Mouse (Mus musculus): ENCODE data around the gene Ppp1r27. TPM values are rescaled to one million over a fixed set of nuclear protein-coding genes. Genes with fewer than 3 reads are reported as not detected.
"Not testable (repeated sequence)": the region's sequence is repeated elsewhere in the genome, so short reads cannot be mapped to it uniquely, and the experiment has no call there.

Gene Ppp1r27
- polyA plus RNA-seq, 1 experiment from 2014 or later = 9.6 TPM

- peaks cover 46% of the 10 kb centered on the region for H3K36me3 ChIP-seq (ENCODE audit: control insufficient read depth, insufficient read depth, low read length)
- 9% methylated on average over 11 of the region's 11 CpGs for WGBS
- H3K27me3 ChIP-seq (replicated peaks; ENCODE audit: control insufficient read depth, insufficient read depth, low read length) = no peaks in the 10 kb centered on the region
- H3K9ac ChIP-seq (ENCODE audit: low read depth, low read length) = peak overlapping the region; percentile 97
- DNase-seq (ENCODE audit: low spot score) = no peak
- peak overlapping the region; percentile 83 for H3K4me3 ChIP-seq (ENCODE audit: low read depth, low read length)
- no peaks in the 10 kb centered on the region for H3K9me3 ChIP-seq (ENCODE audit: control insufficient read depth, low read length)
- ATAC-seq (ENCODE audit: low read depth) = no peak
- peak overlapping the region; percentile 92 for H3K4me2 ChIP-seq (ENCODE audit: low read depth, low read length)
- H3K4me1 ChIP-seq (ENCODE audit: control insufficient read depth, insufficient read depth, low read length) = peaks cover 17% of the 10 kb centered on the region
- peak overlapping the region; percentile 80 for H3K27ac ChIP-seq (replicated peaks; ENCODE audit: low read depth, low read length)
Observed at GRCm38 (mm10) chr11:120571754-120572416, 21.0 kb upstream of the Ppp1r27 start.

GRCm38 (mm10) chr11:120571122-120571521 is 20.2 kb upstream of the Ppp1r27 start:
- peak overlapping the region; percentile 92 for H3K4me2 ChIP-seq (ENCODE audit: low read depth, low read length)
- peak overlapping the region; percentile 83 for H3K4me3 ChIP-seq (ENCODE audit: low read depth, low read length)
- 72% methylated on average over 3 of the region's 3 CpGs for WGBS
- ATAC-seq (ENCODE audit: low read depth) (no peak), DNase-seq (ENCODE audit: low spot score) (no peak)
- H3K4me1 ChIP-seq (ENCODE audit: control insufficient read depth, insufficient read depth, low read length) = peaks cover 17% of the 10 kb centered on the region
- H3K9me3 ChIP-seq (ENCODE audit: control insufficient read depth, low read length) = no peaks in the 10 kb centered on the region
- H3K36me3 ChIP-seq (ENCODE audit: control insufficient read depth, insufficient read depth, low read length) = peaks cover 54% of the 10 kb centered on the region
- H3K27me3 ChIP-seq (replicated peaks; ENCODE audit: control insufficient read depth, insufficient read depth, low read length) = no peaks in the 10 kb centered on the region
- H3K27ac ChIP-seq (replicated peaks; ENCODE audit: low read depth, low read length) = no peak overlapping the region
- H3K9ac ChIP-seq (ENCODE audit: low read depth, low read length) = peak overlapping the region; percentile 97

- Histone ChIP-seq H3K36me3 (ENCODE audit: control insufficient read depth, insufficient read depth, low read length) (peaks cover 80% of the 10 kb centered on the region), H3K9ac (ENCODE audit: low read depth, low read length) (0 out of 2 replicates have a peak overlapping the region, but pooled peaks have one; percentile 6)
Observed at GRCm38 (mm10) chr11:120568324-120568723, 17.4 kb upstream of the Ppp1r27 start.

GRCm38 (mm10) chr11:120565114-120565513 is 14.2 kb upstream of the Ppp1r27 start:
- Histone ChIP-seq H3K4me2 (ENCODE audit: low read depth, low read length) (no peak overlapping the region), H3K27ac (replicated peaks; ENCODE audit: low read depth, low read length) (no peak overlapping the region), H3K4me3 (ENCODE audit: low read depth, low read length) (no peak overlapping the region), H3K9me3 (ENCODE audit: control insufficient read depth, low read length) (no peaks in the 10 kb centered on the region), H3K27me3 (replicated peaks; ENCODE audit: control insufficient read depth, insufficient read depth, low read length) (no peaks in the 10 kb centered on the region), H3K9ac (ENCODE audit: low read depth, low read length) (no peak overlapping the region), H3K4me1 (ENCODE audit: control insufficient read depth, insufficient read depth, low read length) (no peaks in the 10 kb centered on the region), H3K36me3 (ENCODE audit: control insufficient read depth, insufficient read depth, low read length) (peaks cover 97% of the 10 kb centered on the region)
- ATAC-seq (ENCODE audit: low read depth) (no peak), DNase-seq (ENCODE audit: low spot score) (no peak)
- WGBS = 89% methylated on average over 9 of the region's 9 CpGs

More at GRCm38 (mm10) chr11:120568324-120568723, 17.4 kb upstream of the Ppp1r27 start:
- H3K27me3 ChIP-seq (replicated peaks; ENCODE audit: control insufficient read depth, insufficient read depth, low read length) = no peaks in the 10 kb centered on the region
- H3K4me1 ChIP-seq (ENCODE audit: control insufficient read depth, insufficient read depth, low read length) = peaks cover 9% of the 10 kb centered on the region
- 93% methylated on average over 6 of the region's 6 CpGs for WGBS
- H3K4me2 ChIP-seq (ENCODE audit: low read depth, low read length) = no peak overlapping the region
- DNase-seq (ENCODE audit: low spot score) (no peak), ATAC-seq (ENCODE audit: low read depth) (no peak)
- H3K9me3 ChIP-seq (ENCODE audit: control insufficient read depth, low read length) = no peaks in the 10 kb centered on the region
- H3K4me3 ChIP-seq (ENCODE audit: low read depth, low read length) = no peak overlapping the region
- no peak overlapping the region for H3K27ac ChIP-seq (replicated peaks; ENCODE audit: low read depth, low read length)

- Histone ChIP-seq H3K9me3 (ENCODE audit: control insufficient read depth, low read length) (no peaks in the 10 kb centered on the region), H3K36me3 (ENCODE audit: control insufficient read depth, insufficient read depth, low read length) (peaks cover 94% of the 10 kb centered on the region), H3K27me3 (replicated peaks; ENCODE audit: control insufficient read depth, insufficient read depth, low read length) (no peaks in the 10 kb centered on the region)
Observed at GRCm38 (mm10) chr11:120562949-120563348, 12.0 kb upstream of the Ppp1r27 start.

GRCm38 (mm10) chr11:120560952-120561728 is 10.2 kb upstream of the Ppp1r27 start:
- Histone ChIP-seq H3K4me1 (ENCODE audit: control insufficient read depth, insufficient read depth, low read length) (no peaks in the 10 kb centered on the region), H3K27ac (replicated peaks; ENCODE audit: low read depth, low read length) (no peak overlapping the region), H3K36me3 (ENCODE audit: control insufficient read depth, insufficient read depth, low read length) (peaks cover 76% of the 10 kb centered on the region), H3K9me3 (ENCODE audit: control insufficient read depth, low read length) (peaks cover 5% of the 10 kb centered on the region; the same call in 1 of the 2 replicates), H3K4me3 (ENCODE audit: low read depth, low read length) (no peak overlapping the region), H3K27me3 (replicated peaks; ENCODE audit: control insufficient read depth, insufficient read depth, low read length) (no peaks in the 10 kb centered on the region), H3K9ac (ENCODE audit: low read depth, low read length) (no peak overlapping the region), H3K4me2 (ENCODE audit: low read depth, low read length) (no peak overlapping the region)
- DNase-seq (ENCODE audit: low spot score) = no peak
- WGBS = 88% methylated on average over 13 of the region's 13 CpGs
- ATAC-seq (ENCODE audit: low read depth) = no peak

More at GRCm38 (mm10) chr11:120562949-120563348, 12.0 kb upstream of the Ppp1r27 start:
- ATAC-seq (ENCODE audit: low read depth) (no peak), DNase-seq (ENCODE audit: low spot score) (no peak)
- WGBS = 96% methylated on average over 13 of the region's 13 CpGs
- H3K27ac ChIP-seq (replicated peaks; ENCODE audit: low read depth, low read length) = no peak overlapping the region
- no peaks in the 10 kb centered on the region for H3K4me1 ChIP-seq (ENCODE audit: control insufficient read depth, insufficient read depth, low read length)
- no peak overlapping the region for H3K4me2 ChIP-seq (ENCODE audit: low read depth, low read length)
- no peak overlapping the region for H3K4me3 ChIP-seq (ENCODE audit: low read depth, low read length)
- H3K9ac ChIP-seq (ENCODE audit: low read depth, low read length) = no peak overlapping the region

GRCm38 (mm10) chr11:120558843-120559242 is 7.9 kb upstream of the Ppp1r27 start:
- not testable (repeated sequence) for H3K9me3 ChIP-seq (ENCODE audit: control insufficient read depth, low read length); H3K4me1 ChIP-seq (ENCODE audit: control insufficient read depth, insufficient read depth, low read length); H3K4me2 ChIP-seq (ENCODE audit: low read depth, low read length); H3K4me3 ChIP-seq (ENCODE audit: low read depth, low read length); DNase-seq (ENCODE audit: low spot score); H3K27me3 ChIP-seq (replicated peaks; ENCODE audit: control insufficient read depth, insufficient read depth, low read length); ATAC-seq (ENCODE audit: low read depth); H3K9ac ChIP-seq (ENCODE audit: low read depth, low read length); H3K27ac ChIP-seq (replicated peaks; ENCODE audit: low read depth, low read length)
- WGBS = 86% methylated on average over 6 of the region's 6 CpGs
- H3K36me3 ChIP-seq (ENCODE audit: control insufficient read depth, insufficient read depth, low read length) = peaks cover 54% of the 10 kb centered on the region

GRCm38 (mm10) chr11:120555260-120555659 is 4.3 kb upstream of the Ppp1r27 start:
- DNase-seq (ENCODE audit: low spot score) (no peak), ATAC-seq (ENCODE audit: low read depth) (no peak)
- no peaks in the 10 kb centered on the region for H3K27me3 ChIP-seq (replicated peaks; ENCODE audit: control insufficient read depth, insufficient read depth, low read length)
- H3K9me3 ChIP-seq (ENCODE audit: control insufficient read depth, low read length) = peaks cover 5% of the 10 kb centered on the region; the same call in 1 of the 2 replicates
- H3K9ac ChIP-seq (ENCODE audit: low read depth, low read length) = no peak overlapping the region
- no peak overlapping the region for H3K4me2 ChIP-seq (ENCODE audit: low read depth, low read length)
- no peak overlapping the region for H3K27ac ChIP-seq (replicated peaks; ENCODE audit: low read depth, low read length)
- WGBS = 60% methylated on average over 2 of the region's 2 CpGs
- 0 out of 2 replicates have a peak, but pooled peaks cover 2% of the 10 kb centered on the region for H3K4me1 ChIP-seq (ENCODE audit: control insufficient read depth, insufficient read depth, low read length)
- no peak overlapping the region for H3K4me3 ChIP-seq (ENCODE audit: low read depth, low read length)
- peaks cover 18% of the 10 kb centered on the region for H3K36me3 ChIP-seq (ENCODE audit: control insufficient read depth, insufficient read depth, low read length)

Data from embryonic facial prominence, embryonic 14.5 days (tissue).